Mouse (Mus musculus) cerebellum, adult 2 months (tissue): Measurements from ENCODE around the gene Apom. TPM values are rescaled to one million over a fixed set of nuclear protein-coding genes. Genes with fewer than 3 reads are reported as not detected.

Source experiments
- DNase-seq, 2 experiments: peaks; one replicate each; pipeline ENCODE4 v3.0.0; 2021
- H3K27ac ChIP-seq: fragments of 200-500 bp; 2 replicates; pipeline ENCODE4 v1.5.1; 2012; ENCODE audit warnings: low read length, control low read depth, inconsistent platforms; ENCODE audit not compliant: insufficient read depth
- H3K27me3 ChIP-seq: fragments of 200-500 bp; 2 replicates; pipeline ENCODE4 v1.6.1; 2012; ENCODE audit warnings: inconsistent platforms, mild to moderate bottlenecking, low read length, moderate library complexity; ENCODE audit not compliant: control insufficient read depth, insufficient read depth
- H3K4me1 ChIP-seq: fragments of 200-500 bp; 2 replicates; pipeline ENCODE4 v1.6.1; 2011; ENCODE audit warnings: low read length; ENCODE audit not compliant: control insufficient read depth, insufficient read depth
- H3K4me3 ChIP-seq: fragments of 200-500 bp; replicated peaks from 2 replicates; pipeline ENCODE3; 2011; ENCODE audit warnings: mild to moderate bottlenecking, low read depth, low read length, control low read depth; ENCODE audit not compliant: insufficient read depth
- CTCF ChIP-seq: fragments of 200-500 bp; IDR thresholded peaks from 2 replicates; pipeline ENCODE4 v1.5.1; 2011; ENCODE audit warnings: low read depth, mild to moderate bottlenecking, control low read depth, low read length, moderate library complexity, borderline replicate concordance; ENCODE audit not compliant: insufficient read depth
- POLR2A ChIP-seq: fragments of 200-500 bp; IDR thresholded peaks from 2 replicates; pipeline ENCODE4 v1.6.1; 2011; ENCODE audit warnings: low read length, control low read depth, borderline replicate concordance; ENCODE audit not compliant: insufficient read depth
- WGBS: fragments of 180-500 bp; shearing (Covaris S2); methylation state at CpG from one replicate; pipeline ENCODE4 v1.1.7; 2018; 5-methylcytosine and 5-hydroxymethylcytosine counted together
- polyA plus RNA-seq: library from polyadenylated mRNA; depleted of rRNA; stranded (reverse); fragments of >200 nt; gene quantifications from 2 replicates; pipeline ENCODE4 v1.2.3, GENCODE M21; 2012

Apom gene
- polyA plus RNA-seq, 1 experiment = 0.28 TPM

DNA sequence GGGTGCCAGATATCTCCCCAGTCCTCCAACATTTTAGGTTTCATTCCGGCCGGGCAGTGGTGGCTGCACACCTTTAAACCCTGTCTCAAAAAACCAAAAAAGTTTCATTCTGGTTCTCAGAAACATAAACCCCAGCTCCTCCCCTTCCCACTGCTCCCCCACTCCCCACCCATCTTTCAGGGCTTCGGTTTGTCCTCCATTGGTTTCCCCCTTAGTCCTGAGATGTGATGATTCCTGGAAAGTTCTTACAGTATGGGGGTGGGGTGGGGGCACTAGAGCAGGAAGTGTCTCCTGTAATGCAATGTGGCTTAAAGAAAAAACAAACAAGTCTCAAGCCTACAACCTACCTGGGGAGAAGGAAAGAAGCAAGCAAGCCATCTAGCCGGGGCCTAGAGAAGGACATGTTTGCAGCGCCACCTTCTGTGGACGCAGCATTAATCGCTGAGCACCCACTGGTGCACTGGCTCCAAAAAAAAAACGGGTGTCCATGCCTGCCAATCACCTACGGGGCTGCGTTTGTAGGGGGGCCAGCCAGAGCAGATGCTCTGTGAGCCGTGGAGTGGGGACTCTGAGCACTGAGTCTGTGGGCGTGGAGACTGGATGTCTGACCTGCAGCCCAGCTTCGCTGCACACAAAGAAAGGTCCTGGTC, 26.0 kb downstream of the Apom start:
- 6% methylated on average over 13 of the region's 13 CpGs for WGBS
- peak; percentile 76 to 77 for DNase-seq
- H3K27me3 ChIP-seq = no peaks in the 10 kb centered on the region
- TF ChIP-seq POLR2A (no peak), CTCF (peak; percentile 77)
- peak overlapping the region; percentile 62 for H3K27ac ChIP-seq
- no peak overlapping the region for H3K4me3 ChIP-seq
- peaks cover 46% of the 10 kb centered on the region for H3K4me1 ChIP-seq

- no peak for DNase-seq
- no peak overlapping the region for H3K4me3 ChIP-seq
- 61% methylated on average over 6 of the region's 6 CpGs for WGBS
These were observed 27.1 kb downstream of the Apom start for GRCm38 (mm10) chr17:35104754-35105153.

DNA sequence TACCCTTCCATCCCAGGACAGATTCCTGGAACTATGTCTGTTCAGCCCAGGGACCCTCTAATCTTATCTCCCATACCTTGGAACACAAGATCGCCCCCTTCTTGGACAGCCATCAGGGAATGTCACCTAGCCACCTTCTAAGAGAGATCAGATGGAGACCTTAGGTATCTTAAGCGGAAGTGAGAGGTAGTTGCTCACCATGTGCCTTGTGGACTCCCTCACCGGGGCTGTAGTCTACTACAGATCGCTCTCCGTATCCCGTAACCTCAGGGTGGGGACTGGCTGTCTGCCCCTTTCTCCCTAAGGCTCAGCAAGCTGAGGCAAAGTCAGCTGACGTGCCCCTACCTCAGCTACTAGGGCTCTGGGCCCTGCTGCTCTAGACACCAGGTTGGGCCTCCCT, 27.8 kb downstream of the Apom start:
- H3K4me1 ChIP-seq = peaks cover 63% of the 10 kb centered on the region
- DNase-seq = no peak
- no peak overlapping the region for H3K27ac ChIP-seq
- H3K4me3 ChIP-seq = no peak overlapping the region
- no peaks in the 10 kb centered on the region for H3K27me3 ChIP-seq
- WGBS = 84% methylated on average over 7 of the region's 7 CpGs
- TF ChIP-seq POLR2A = no peak

More at GRCm38 (mm10) chr17:35104754-35105153, 27.1 kb downstream of the Apom start:
- no peak for TF ChIP-seq CTCF
- TF ChIP-seq POLR2A = no peak
- no peaks in the 10 kb centered on the region for H3K27me3 ChIP-seq
- peaks cover 57% of the 10 kb centered on the region for H3K4me1 ChIP-seq
- peak overlapping the region; percentile 23; the same call in 1 of the 2 replicates for H3K27ac ChIP-seq

GRCm38 (mm10) chr17:35103221-35103690, 28.6 kb downstream of the Apom start:
- 35% methylated on average over 6 of the region's 6 CpGs for WGBS
- peaks cover 68% of the 10 kb centered on the region for H3K4me1 ChIP-seq
- no peak for DNase-seq
- H3K27ac ChIP-seq = no peak overlapping the region
- no peaks in the 10 kb centered on the region for H3K27me3 ChIP-seq
- TF ChIP-seq CTCF (no peak), POLR2A (no peak)
- H3K4me3 ChIP-seq = no peak overlapping the region

- peak in 1 of 2 experiments; percentile 55 for DNase-seq
- 18% methylated on average over 8 of the region's 8 CpGs for WGBS
- Histone ChIP-seq H3K27me3 (no peaks in the 10 kb centered on the region), H3K4me3 (no peak overlapping the region), H3K27ac (peak overlapping the region; percentile 29), H3K4me1 (peaks cover 71% of the 10 kb centered on the region)
- TF ChIP-seq POLR2A (no peak), CTCF (no peak)
These were observed 29.6 kb downstream of the Apom start for GRCm38 (mm10) chr17:35102299-35102698.

GRCm38 (mm10) chr17:35101161-35101560, 30.7 kb downstream of the Apom start:
- Histone ChIP-seq H3K4me1 (peaks cover 80% of the 10 kb centered on the region), H3K27ac (peak overlapping the region; percentile 29), H3K4me3 (no peak overlapping the region), H3K27me3 (no peaks in the 10 kb centered on the region)
- WGBS = 30% methylated on average over 11 of the region's 11 CpGs
- TF ChIP-seq POLR2A (no peak), CTCF (no peak)
- DNase-seq = no peak

GRCm38 (mm10) chr17:35100196-35100765, 31.6 kb downstream of the Apom start:
- H3K27me3 ChIP-seq = no peaks in the 10 kb centered on the region
- H3K27ac ChIP-seq = no peak overlapping the region
- DNase-seq = no peak
- TF ChIP-seq POLR2A (no peak), CTCF (no peak)
- H3K4me3 ChIP-seq = no peak overlapping the region
- peaks cover 78% of the 10 kb centered on the region for H3K4me1 ChIP-seq
- WGBS = 46% methylated on average over 10 of the region's 10 CpGs

- Histone ChIP-seq H3K4me3 (no peak overlapping the region), H3K4me1 (peaks cover 76% of the 10 kb centered on the region), H3K27ac (peak overlapping the region; percentile 86), H3K27me3 (no peaks in the 10 kb centered on the region)
- TF ChIP-seq POLR2A (no peak), CTCF (0 out of 2 replicates have a peak, but pooled peaks have one; percentile 41)
- DNase-seq = peak; percentile 72 to 78
- WGBS = 13% methylated on average over 12 of the region's 12 CpGs
These were observed 34.6 kb downstream of the Apom start for GRCm38 (mm10) chr17:35097164-35097655.
